Mouse (Mus musculus): ENCODE results near the gene Bpi.

DNA sequence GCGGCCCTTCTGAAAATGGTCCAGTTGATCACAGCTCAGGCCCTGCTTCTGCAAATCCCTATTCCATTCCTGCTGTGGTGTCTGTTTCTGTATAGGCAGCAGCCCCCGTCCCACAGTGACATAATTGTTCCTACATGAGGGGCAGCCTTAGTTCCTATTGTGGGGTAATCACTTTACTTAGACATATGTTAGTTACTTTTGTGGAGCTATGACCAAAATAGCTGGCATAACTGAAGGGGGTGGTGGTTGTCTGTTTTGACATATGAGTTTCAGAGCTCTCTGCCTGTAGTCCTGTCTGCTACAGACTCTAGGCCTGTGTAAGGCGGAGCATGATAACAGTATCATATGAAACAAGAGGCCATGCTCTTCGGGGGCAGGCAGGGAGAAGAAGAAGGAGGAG, 7.3 kb upstream of the Bpi start:
- no peak for TF ChIP-seq CTCF (IDR thresholded peaks at IDR 0.05; ENCODE audit: low read depth)
- TF ChIP-seq EP300 (optimal IDR thresholded peaks at IDR 0.05): no peak
